Mouse (Mus musculus) embryonic fibroblast, embryonic 13.5 days (primary cell): ENCODE measurements around the gene Magi3. TPM values are rescaled to one million over a fixed set of nuclear protein-coding genes. Genes with fewer than 3 reads are reported as not detected.

ENCODE experiments used
- H3K27ac ChIP-seq: 2 replicates; pipeline ENCODE4 v1.5.1; 2012; ENCODE audit warnings: low read length, control low read depth, inconsistent platforms; ENCODE audit not compliant: insufficient read depth
- H3K4me1 ChIP-seq: 2 replicates; pipeline ENCODE4 v1.6.1; 2011; ENCODE audit warnings: low read length; ENCODE audit not compliant: control insufficient read depth, insufficient read depth
- H3K4me3 ChIP-seq: 2 replicates; pipeline ENCODE4 v1.5.1; 2011; ENCODE audit warnings: mild to moderate bottlenecking, control low read depth, low read length; ENCODE audit not compliant: insufficient read depth
- CTCF ChIP-seq: IDR thresholded peaks from 2 replicates; pipeline ENCODE4 v1.5.1; 2011; ENCODE audit warnings: mild to moderate bottlenecking, control low read depth, low read length, moderate library complexity, borderline replicate concordance; ENCODE audit not compliant: insufficient read depth
- POLR2A ChIP-seq: IDR thresholded peaks from 2 replicates; pipeline ENCODE4 v1.6.1; 2011; ENCODE audit warnings: low read depth, mild to moderate bottlenecking, control low read depth, low read length, moderate library complexity
- polyA plus RNA-seq: library from polyadenylated mRNA; stranded (reverse); fragments of >200 nt; gene quantifications from 2 replicates; pipeline ENCODE4 v1.2.4, GENCODE M21; 2011; ENCODE audit warnings: low read depth; ENCODE audit not compliant: missing spikeins, insufficient read length

The Magi3 gene
- polyA plus RNA-seq, 1 experiment: 10.6 TPM

DNA sequence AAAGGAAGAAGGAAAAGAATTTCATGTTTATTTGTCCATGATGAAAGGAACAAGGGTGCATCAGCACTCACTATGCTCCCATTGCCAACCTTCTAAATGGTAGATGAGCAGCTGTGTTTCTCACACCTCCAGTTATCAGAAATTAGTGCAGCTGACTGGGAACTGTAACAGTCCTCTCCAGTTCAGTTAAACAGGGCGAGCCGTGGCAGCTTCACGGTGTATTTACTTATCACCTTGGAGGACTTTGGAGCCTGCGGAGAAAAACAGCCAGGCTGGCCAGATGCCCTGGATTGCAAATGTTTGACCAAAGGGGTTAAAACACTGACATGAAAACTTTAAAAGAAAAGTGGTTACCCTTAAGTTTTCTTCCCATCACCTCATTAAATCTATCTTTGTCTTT is 77.8 kb downstream of the Magi3 start:
- H3K27ac ChIP-seq: no peak overlapping the region
- TF ChIP-seq CTCF: no peak
- no peak for TF ChIP-seq POLR2A
- H3K4me3 ChIP-seq: no peak overlapping the region
- peaks cover 15% of the 10 kb centered on the region for H3K4me1 ChIP-seq

DNA sequence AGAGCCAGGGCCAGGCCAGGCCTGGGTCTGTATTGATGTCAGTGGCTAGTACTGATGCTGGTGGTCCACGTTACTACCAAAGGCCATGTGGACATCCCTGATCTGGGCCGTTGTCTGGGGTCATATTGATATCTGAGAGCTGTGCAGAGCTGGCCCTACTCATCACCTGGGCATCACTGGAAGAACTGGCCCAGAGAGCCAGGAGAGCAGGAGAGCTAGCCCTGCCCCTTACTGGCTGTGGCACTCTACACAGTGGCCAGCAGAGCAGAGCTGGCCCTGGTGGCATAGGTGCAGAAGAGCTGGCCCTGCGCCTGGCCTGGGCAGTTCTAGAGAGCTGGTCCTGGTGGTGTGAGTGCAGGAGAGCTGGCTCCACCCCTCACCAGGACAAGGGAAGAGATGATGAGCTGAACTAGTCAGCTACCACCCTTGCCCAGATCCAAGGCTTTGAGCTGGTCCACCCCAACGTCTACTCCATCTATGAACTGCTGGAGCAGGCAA is 81.2 kb downstream of the Magi3 start:
- Histone ChIP-seq H3K4me1 (peaks cover 15% of the 10 kb centered on the region), H3K27ac (no peak overlapping the region), H3K4me3 (no peak overlapping the region)
- TF ChIP-seq POLR2A (no peak), CTCF (no peak)

DNA sequence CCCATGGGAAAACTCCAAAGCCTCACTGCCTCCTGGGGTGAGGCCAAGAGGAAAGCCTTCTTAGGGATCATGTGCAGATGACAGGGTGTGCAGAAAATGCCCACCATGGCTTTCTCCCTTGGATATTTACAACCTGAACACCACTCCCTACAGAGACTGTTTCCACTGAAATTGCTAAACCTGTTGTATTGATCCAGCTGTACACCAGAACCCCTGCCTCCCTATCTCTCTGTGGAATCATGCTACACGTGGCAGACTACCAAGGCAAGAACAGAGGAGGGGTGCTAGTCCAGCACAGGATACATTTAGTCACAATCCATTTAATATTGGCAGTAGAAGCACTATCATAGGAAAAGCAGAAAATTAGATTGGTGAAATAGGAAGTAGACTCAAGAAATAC is 94.5 kb downstream of the Magi3 start:
- Histone ChIP-seq H3K4me1 (no peaks in the 10 kb centered on the region), H3K4me3 (no peak overlapping the region), H3K27ac (no peak overlapping the region)
- TF ChIP-seq POLR2A (no peak), CTCF (no peak)

DNA sequence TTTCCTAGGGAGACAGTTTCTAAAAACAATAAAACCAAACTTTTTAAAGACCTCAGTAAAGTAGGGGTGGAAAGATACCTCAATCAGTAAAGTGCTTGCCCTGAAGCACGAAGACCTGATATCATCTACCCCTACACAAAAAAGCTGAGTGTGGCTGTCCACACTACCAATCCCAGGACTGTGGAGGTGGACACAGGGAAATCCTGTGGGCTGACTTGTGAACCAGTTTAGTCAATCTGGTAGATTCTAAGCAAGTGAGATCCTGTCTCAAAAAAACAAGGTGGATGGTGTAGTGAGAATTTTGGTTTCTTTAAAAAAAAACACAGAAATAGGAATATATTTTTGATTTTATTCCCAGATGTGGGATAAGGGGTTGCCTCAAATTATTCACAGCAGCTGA is 96.3 kb downstream of the Magi3 start:
- TF ChIP-seq CTCF (no peak), POLR2A (no peak)
- H3K4me1 ChIP-seq: no peaks in the 10 kb centered on the region
- H3K4me3 ChIP-seq: no peak overlapping the region
- no peak overlapping the region for H3K27ac ChIP-seq

DNA sequence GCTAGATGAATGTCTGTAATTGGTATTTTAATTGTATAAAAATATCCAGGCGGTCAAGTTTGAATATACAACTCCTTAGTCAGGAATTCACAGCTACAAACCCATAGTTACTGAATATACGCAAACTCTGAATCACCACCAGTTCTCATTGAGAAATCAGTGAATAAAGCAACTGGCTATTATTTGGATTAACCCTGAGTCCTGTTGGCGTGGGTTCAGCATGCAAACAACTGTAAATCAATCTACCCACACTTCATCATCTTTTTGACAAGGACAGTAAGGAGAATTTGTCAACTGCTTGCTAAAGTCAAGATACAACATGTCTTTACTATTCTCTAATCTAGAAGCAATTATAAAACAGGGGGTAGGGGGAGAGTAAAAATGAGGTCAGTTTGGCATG is 110.7 kb downstream of the Magi3 start:
- Histone ChIP-seq H3K4me1 (no peaks in the 10 kb centered on the region), H3K27ac (no peak overlapping the region), H3K4me3 (no peak overlapping the region)
- no peak for TF ChIP-seq POLR2A
- TF ChIP-seq CTCF: no peak

DNA sequence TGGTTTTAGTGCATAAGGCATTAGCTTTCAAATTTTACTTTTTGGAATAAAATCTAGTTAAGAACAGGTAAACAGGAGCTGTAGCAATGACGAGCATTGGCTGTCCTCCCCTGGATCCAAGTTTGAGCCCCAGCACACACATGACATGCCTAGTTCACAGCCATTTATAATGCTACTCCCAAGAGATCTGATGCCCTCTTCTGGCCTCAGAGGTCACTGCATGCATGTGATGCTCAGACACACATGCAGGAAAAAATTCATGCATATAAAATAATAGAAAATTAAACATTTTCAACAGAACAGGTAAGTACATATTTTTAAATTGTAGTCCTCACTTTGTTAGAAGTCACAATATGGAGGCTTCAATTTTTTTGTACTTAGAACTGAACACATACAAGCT is 115.2 kb downstream of the Magi3 start:
- H3K4me3 ChIP-seq: no peak overlapping the region
- no peaks in the 10 kb centered on the region for H3K4me1 ChIP-seq
- no peak overlapping the region for H3K27ac ChIP-seq
- TF ChIP-seq POLR2A: no peak
- peak; percentile 8; the same call in 1 of the 2 replicates for TF ChIP-seq CTCF

DNA sequence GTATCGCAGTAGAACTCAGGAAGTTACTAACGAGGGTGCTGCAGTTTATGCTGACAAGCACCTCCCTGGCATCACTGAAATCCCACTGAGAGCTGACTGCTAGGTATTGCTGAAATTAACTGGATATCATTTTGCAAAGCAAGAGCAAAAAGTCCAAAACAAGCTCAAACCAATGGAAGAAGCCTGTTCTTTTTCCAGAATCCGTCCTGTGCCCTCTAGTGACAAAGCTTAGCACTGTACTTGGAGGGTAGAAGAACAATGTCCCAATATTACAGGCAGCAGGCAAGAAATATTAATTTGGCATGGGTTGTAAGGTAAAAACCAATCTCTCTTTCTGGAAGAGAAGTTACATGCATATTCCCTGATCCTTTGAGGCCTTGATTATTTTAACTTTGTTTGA is 118.5 kb downstream of the Magi3 start:
- TF ChIP-seq POLR2A (no peak), CTCF (no peak)
- H3K27ac ChIP-seq: no peak overlapping the region
- no peaks in the 10 kb centered on the region for H3K4me1 ChIP-seq
- no peak overlapping the region for H3K4me3 ChIP-seq

DNA sequence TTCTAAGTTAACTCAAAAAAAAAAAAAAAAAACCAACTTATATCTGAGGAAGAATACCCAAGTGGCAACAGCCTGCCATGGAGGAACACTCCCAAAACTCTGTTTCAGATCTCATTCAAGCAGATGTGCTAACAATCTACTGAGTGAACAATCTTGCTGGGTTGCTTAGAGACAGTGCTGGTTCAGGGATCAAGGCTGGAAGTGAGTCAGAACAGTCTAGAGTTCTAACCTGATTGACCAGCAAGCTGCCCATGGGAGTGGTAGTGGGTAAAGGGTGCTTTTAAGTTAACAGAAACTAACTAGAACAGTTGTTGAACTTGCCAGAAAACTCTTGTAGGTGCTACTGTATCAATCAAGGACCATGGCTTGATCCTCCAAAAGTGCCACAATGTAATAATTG is 118.9 kb downstream of the Magi3 start:
- no peaks in the 10 kb centered on the region for H3K4me1 ChIP-seq
- H3K4me3 ChIP-seq: no peak overlapping the region
- no peak overlapping the region for H3K27ac ChIP-seq
- TF ChIP-seq CTCF (no peak), POLR2A (no peak)

DNA sequence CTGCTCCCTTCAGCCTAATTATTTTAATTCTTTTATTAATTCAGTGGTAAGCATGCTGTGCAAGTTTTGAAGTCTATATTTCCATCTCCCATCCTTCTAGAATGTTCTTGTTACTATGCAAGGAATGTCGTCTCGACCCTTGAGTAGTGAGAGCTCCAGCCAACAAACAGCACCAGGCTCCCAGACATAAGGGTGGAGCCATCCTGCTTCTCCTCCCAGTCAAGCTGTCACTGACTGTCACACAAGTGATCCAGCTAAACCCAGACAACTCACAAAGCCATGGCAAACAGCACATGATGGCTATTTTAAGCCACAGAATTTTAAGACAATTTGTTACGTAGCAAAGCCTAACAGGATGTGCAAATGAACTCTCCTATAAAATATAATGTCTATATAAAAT is 124.2 kb downstream of the Magi3 start:
- Histone ChIP-seq H3K4me3 (no peak overlapping the region), H3K27ac (no peak overlapping the region), H3K4me1 (peaks cover 2% of the 10 kb centered on the region; the same call in 1 of the 2 replicates)
- no peak for TF ChIP-seq CTCF
- TF ChIP-seq POLR2A: no peak

DNA sequence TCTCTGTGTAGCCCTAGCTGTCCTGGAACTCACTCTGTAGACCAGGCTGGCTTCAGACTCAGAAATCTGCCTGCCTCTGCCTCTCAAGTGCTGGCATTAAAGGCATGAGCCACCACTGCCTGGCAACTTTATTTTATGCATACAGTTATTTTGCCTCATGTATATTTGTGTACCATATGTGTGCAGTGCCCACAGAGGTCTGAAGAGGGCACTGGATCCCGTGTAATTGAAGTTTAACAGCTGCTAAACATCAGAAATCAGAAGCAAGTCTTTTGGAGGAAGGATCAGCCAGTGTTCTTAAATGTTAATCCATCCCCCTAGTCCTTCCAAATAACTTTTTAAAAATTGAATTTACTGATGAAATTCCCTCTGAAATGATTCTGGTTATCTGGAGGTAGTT is 125.5 kb downstream of the Magi3 start:
- TF ChIP-seq POLR2A (no peak), CTCF (no peak)
- Histone ChIP-seq H3K4me1 (peaks cover 2% of the 10 kb centered on the region; the same call in 1 of the 2 replicates), H3K27ac (no peak overlapping the region), H3K4me3 (no peak overlapping the region)

DNA sequence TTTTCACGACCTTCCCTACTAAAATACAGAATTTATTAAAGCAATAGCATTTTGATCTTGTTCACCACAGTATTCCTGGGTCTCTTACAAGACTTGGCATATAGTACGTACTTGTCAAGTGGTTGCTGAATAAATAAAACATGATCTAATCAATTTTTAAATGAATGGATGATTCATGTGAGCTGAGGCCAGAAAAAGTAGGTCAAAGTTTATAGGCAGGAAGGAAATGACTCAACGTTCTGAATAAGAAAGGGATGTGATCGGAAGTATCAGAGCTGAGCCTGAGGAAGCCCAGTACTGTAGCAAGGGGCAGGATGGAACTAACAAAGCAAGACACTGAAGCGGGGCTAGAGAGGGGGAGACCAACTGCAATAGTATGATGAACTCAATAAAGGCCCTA is 127.4 kb downstream of the Magi3 start:
- Histone ChIP-seq H3K27ac (no peak overlapping the region), H3K4me1 (peaks cover 2% of the 10 kb centered on the region; the same call in 1 of the 2 replicates), H3K4me3 (no peak overlapping the region)
- TF ChIP-seq CTCF (no peak), POLR2A (no peak)
